8 mouse cellular contexts compared by ENCODE assay signal in genomic region chr11:119928023-119928681, GRCm38 (mm10). TPM values are rescaled to one million over a fixed set of nuclear protein-coding genes. Genes with fewer than 3 reads are reported as not detected.
DNase-seq lines count a peak whose midpoint lies in the region; ATAC-seq and TF ChIP-seq lines count a peak whose summit lies in the region.

No protein-coding gene starts in this region.

- H3K36me3 ChIP-seq in liver, adult 2 months (ENCODE audit: control insufficient read depth, insufficient read depth, low read length), result no peaks in the 10 kb centered on the region
- H3K36me3 ChIP-seq in midbrain, embryonic 10.5 days, result no peaks in the 10 kb centered on the region

- WGBS in liver, adult 2 months, result 35% methylated on average over 16 of the region's 16 CpGs
- 77% methylated on average over 16 of the region's 16 CpGs for WGBS in midbrain, embryonic 10.5 days

- peak; percentile 49 for ATAC-seq in neutrophil, adult 5-6 weeks (ENCODE audit: extremely low read depth, insufficient number of reproducible peaks, low FRiP score, poor library complexity, severe bottlenecking)

- H3K9ac ChIP-seq in liver, adult 2 months (ENCODE audit: low read depth, low read length), result peak overlapping the region; percentile 29; the same call in 1 of the 2 replicates

- H3K79me2 ChIP-seq in liver, adult 2 months (ENCODE audit: control insufficient read depth, insufficient read depth, low read length), result no peaks in the 10 kb centered on the region

- DNase-seq in adrenal gland, adult (ENCODE audit: inconsistent age in 2 of 2, low spot score in 1 of 2), result peak; percentile 47 to 71
- DNase-seq in adrenal gland, adult 8-10 months, result no peak
- DNase-seq in CD4-positive helper T cell, adult 2 months (ENCODE audit: low read depth, low spot score), result peak; percentile 90
- peak; percentile 68 for DNase-seq in heart, adult 8-10 months (ENCODE audit: low spot score)
- peak; percentile 19 for DNase-seq in liver, adult 2 months (ENCODE audit: extremely low read depth, low read depth, low spot score)
- no peak for DNase-seq in midbrain, embryonic 10.5 days (ENCODE audit: low spot score)
- no peak for DNase-seq in cerebellum, adult 9-11 months

- no peak for TF ChIP-seq POLR2A in liver, adult 2 months (IDR thresholded peaks at IDR 0.05; ENCODE audit: extremely low read depth, insufficient read depth, low read length)

- H3K9me3 ChIP-seq in midbrain, embryonic 10.5 days (replicated peaks), result peaks cover 4% of the 10 kb centered on the region; the same call in 1 of the 2 replicates

- no peaks in the 10 kb centered on the region for H3K27me3 ChIP-seq in liver, adult 2 months (ENCODE audit: control insufficient read depth, insufficient read depth, low read length)
- no peaks in the 10 kb centered on the region for H3K27me3 ChIP-seq in midbrain, embryonic 10.5 days (ENCODE audit: low read depth, poor library complexity, severe bottlenecking)

- TF ChIP-seq CTCF in liver, adult 2 months (IDR thresholded peaks at IDR 0.05; ENCODE audit: low read depth, low read length), result no peak

- H3K27ac ChIP-seq in liver, adult 2 months (replicated peaks; ENCODE audit: insufficient read depth, low read depth, low read length), result no peak overlapping the region
- H3K27ac ChIP-seq in midbrain, embryonic 10.5 days (replicated peaks), result no peak overlapping the region

- 0 out of 2 replicates have a peak overlapping the region, but pooled peaks have one; percentile 6 for H3K4me3 ChIP-seq in liver, adult 2 months (ENCODE audit: insufficient read depth, low read depth, low read length)
- no peak overlapping the region for H3K4me3 ChIP-seq in midbrain, embryonic 10.5 days

- H3K4me1 ChIP-seq in liver, adult 2 months (ENCODE audit: control insufficient read depth, insufficient read depth, low read length), result no peaks in the 10 kb centered on the region
- H3K4me1 ChIP-seq in midbrain, embryonic 10.5 days, result peaks cover 12% of the 10 kb centered on the region

RNA-seq across cellular contexts. Expression of gene Baiap2, which starts 14.4 kb away (rescaled TPM):
- 10 to 100 TPM in 3 of 4 experiments, 1 to 10 TPM in 1; 9.3 to 39.2 (median 25.4) TPM for total RNA-seq in adrenal gland, adult 8-10 months (2022)
- total RNA-seq in heart, adult 8-10 months (2022), result 10 to 100 TPM in 1 of 4 experiments, 1 to 10 TPM in 3; 4.8 to 10.0 (median 5.8) TPM
- 11.6 and 16.2 TPM in 2 replicates for total RNA-seq in liver, adult 2 months (2014; rRNA removed)
- polyA plus RNA-seq in liver, adult 2 months (2012; rRNA removed), result 45.6 and 59.4 TPM in 2 replicates
- total RNA-seq in neutrophil, adult 5-6 weeks (2017), result 8.2 and 14.7 TPM in 2 replicates
- 9.4 and 11.3 TPM in 2 replicates for polyA plus RNA-seq in midbrain, embryonic 10.5 days (2016; fragmentation: Nextera tagmentation; extraction: Ambion mirVana)

RNA-seq across cellular contexts. Expression of gene Chmp6, which starts 14.9 kb away (rescaled TPM):
- total RNA-seq in adrenal gland, adult 8-10 months (2022), result 10 to 100 TPM; 36.1 to 46.8 (median 45.7) TPM
- total RNA-seq in heart, adult 8-10 months (2022), result 10 to 100 TPM; 29.9 to 33.7 (median 30.4) TPM
- 20.6 and 21.6 TPM in 2 replicates for total RNA-seq in liver, adult 2 months (2014; rRNA removed)
- 34.2 and 34.9 TPM in 2 replicates for polyA plus RNA-seq in liver, adult 2 months (2012; rRNA removed)
- 20.0 and 21.4 TPM in 2 replicates for total RNA-seq in neutrophil, adult 5-6 weeks (2017)
- polyA plus RNA-seq in midbrain, embryonic 10.5 days (2016; fragmentation: Nextera tagmentation; extraction: Ambion mirVana), result 116 and 118 TPM in 2 replicates

Comparison
In these comparisons a context has a peak if more than half of its experiments do, and no peak if none do; other contexts are left out.
1. DNase-seq: peak in adrenal gland, adult (2 of 2), CD4-positive helper T cell, adult 2 months (single experiment), heart, adult 8-10 months (single experiment) and liver, adult 2 months (single experiment); none in adrenal gland, adult 8-10 months (single experiment), midbrain, embryonic 10.5 days (single experiment) and cerebellum, adult 9-11 months (single experiment).